Mouse (Mus musculus) yolk sac, embryonic 10.5 days (tissue): Measurements from ENCODE around the gene Serpinb7.

Source experiments
- DNase-seq: peaks from one replicate; pipeline ENCODE4 v3.0.0-alpha.2; 2017; ENCODE audit warnings: low spot score

Gene Serpinb7

DNA sequence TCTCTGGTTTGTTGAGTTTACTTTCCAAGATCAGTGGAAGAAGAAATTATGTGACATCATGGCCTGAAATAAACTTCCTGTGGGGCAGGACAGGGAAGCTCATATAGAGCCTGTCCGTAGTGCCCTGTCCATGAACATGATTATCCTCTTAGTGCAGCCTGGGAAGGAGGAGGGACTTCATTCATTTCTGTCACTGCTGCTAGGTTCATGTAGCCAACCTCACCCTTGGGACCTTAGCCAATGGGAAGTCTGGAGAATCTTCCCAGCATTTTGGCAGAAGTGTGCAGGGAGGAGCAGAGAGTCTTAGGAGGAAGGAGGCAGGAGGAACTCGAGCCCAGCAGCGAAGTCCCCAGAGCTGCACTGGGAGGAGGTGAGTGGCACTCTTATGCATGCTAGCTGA, at the start of gene Serpinb7:
Gene Serpinb7 (plus strand): TSS at position 301 of the 400 bp plus-strand sequence.
- DNase-seq = no peak

- no peak for DNase-seq
These were observed 49.1 kb upstream of the Serpinb7 start for GRCm38 (mm10) chr1:107350392-107350791.

- DNase-seq = no peak
These were observed 48.3 kb upstream of the Serpinb7 start for GRCm38 (mm10) chr1:107351115-107351514.

DNA sequence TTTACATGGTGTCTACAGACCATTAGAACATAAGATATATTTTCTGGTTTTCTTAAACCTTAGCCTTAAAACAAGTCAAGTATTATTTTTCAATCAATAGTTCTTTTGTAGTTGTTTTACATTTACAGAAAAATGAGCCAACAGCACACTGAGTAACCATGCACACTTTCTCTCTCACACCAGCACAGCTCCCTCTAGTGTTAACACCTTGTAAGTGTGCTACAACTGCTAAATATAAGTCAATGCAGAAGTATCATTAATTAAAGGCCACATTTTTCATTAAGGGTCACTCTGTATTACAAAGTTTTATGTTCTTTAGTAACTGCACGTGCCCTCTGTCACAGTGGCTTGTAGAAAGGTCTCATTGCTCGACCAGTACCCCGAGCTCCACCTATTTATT, 46.4 kb upstream of the Serpinb7 start:
- no peak for DNase-seq

- no peak for DNase-seq
These were observed 38.6 kb upstream of the Serpinb7 start, which contains the start of gene Serpinb11 for GRCm38 (mm10) chr1:107360898-107361297. TSS of gene Serpinb11 (plus strand) at chr1:107361198.

DNA sequence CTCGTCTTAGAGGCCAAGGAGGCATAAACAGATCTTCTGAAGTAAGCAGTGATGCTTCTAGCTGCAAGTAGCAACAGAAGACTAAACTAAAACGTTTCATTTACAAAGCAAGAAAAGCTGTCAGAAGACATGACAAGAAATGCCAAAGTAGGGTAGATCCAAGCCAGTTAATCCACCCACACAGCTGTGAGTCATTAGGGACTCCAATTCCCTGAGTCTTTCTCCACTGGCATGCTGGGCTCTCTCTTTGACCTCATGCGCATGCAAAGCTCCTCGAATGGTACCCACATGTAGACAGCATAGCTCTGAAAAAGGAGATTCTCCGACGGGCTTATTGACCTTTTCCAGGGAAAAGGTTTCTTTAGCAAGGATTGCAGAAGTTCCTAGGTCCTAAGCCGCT, 33.5 kb upstream of the Serpinb7 start:
- DNase-seq = no peak

- no peak for DNase-seq
These were observed 30.5 kb upstream of the Serpinb7 start for GRCm38 (mm10) chr1:107368944-107369343.

GRCm38 (mm10) chr1:107376952-107377351, 22.5 kb upstream of the Serpinb7 start:
- DNase-seq = no peak

DNA sequence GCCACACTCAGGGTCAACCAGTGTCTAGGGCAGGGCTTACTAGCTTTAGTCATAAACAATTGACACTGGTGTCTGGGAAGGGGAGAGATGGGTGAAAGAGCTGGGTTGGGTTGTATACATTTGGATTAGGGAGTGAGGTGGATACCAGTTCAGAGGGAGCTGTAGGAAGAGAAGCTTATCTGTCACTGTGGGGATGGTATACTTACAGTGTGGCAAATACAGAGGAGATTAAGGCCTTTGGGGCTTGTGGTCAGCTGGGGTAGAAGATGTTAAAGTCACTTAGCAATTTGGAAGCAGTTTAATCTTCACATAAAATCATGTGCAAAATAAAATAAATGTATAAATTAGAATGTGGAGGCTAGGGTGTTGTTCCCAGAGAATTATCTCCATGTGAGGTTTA, 21.1 kb upstream of the Serpinb7 start:
- DNase-seq = no peak

DNA sequence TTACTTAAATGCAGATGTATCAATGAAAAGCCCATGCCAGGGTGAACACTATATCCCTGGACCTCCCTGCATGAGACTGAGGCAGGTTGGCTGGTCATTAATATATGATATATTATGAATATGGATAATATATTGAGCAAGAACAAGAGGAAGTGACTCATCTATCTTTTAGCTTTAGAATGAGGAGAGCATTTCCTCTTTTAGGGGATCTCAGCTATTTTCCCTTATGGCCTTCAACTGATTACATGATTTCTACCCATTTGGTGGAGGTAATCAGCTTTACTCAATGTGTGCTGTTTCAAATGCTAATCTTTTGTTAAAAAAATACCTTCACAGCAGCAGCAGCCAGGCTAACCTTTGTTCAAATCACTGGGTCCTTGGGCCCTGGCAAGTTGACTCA, 18.0 kb upstream of the Serpinb7 start:
- no peak for DNase-seq

DNA sequence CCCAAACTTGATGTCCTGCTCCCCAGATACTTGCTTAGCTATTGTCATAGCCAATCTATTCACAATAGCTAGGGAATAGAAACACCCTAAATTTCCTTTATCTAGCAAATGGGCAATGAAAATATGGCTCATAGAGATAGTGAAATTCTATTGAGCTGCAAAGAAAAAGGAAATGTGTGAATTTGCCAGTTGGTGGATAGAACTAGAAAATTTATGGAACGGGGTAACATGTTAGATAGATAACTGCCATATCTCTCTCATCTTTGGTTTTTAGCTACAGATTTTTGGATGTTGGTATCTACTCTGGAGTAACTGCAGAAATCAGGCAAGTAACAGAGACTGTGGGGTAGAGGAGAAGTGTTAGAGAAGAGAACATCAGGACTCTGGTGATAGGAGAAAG, 17.1 kb upstream of the Serpinb7 start:
- no peak for DNase-seq

GRCm38 (mm10) chr1:107384532-107384931, 14.9 kb upstream of the Serpinb7 start:
- no peak for DNase-seq

DNA sequence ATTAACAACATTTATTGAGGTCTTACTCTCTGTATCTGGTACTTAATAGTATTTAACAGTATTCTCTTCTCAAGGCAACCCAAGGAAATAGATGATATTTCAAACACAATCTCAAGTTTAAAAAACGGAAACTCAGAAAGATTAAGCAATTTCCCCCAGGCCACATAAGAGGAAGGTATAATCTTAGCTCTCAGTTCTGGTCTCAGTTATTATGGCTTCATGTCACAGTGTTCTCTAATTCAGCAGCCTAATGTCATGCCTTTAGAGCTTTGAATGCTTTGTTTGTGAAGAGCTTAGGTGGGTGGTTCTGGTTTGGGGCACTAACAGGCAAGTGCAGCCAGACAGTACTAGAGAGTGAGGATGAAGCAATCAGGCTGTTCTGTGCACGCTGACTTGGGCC, 9.7 kb upstream of the Serpinb7 start:
- DNase-seq = no peak

DNA sequence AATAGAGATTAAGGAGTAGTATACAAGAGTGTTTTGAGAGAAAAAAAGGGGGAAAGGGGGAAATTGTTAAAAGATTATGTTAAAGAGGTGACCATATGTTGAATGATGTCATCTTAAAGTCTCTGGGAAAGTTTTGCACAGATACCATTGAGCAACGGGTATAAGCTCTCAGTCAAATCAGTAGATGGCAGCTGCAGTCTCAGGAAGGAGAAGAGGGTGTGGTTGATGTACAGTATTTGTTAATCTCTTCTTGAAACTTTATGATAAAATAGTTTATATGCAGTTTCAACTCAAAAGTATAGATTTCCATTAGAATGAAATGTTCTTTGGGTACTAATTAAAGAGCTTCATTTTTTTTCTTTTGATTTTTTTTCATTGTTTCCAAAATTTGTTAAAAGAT, 2.0 kb upstream of the Serpinb7 start:
- DNase-seq = no peak

- no peak for DNase-seq
These were observed 2.6 kb downstream of the Serpinb7 start for GRCm38 (mm10) chr1:107402082-107402481.

- no peak for DNase-seq
These were observed 15.2 kb downstream of the Serpinb7 start for GRCm38 (mm10) chr1:107414650-107415049.

- no peak for DNase-seq
These were observed 23.0 kb downstream of the Serpinb7 start for GRCm38 (mm10) chr1:107422487-107422886.

GRCm38 (mm10) chr1:107431253-107431652, 31.8 kb downstream of the Serpinb7 start:
- DNase-seq = no peak

GRCm38 (mm10) chr1:107435528-107435927, 36.1 kb downstream of the Serpinb7 start:
- DNase-seq = no peak

- DNase-seq = no peak
These were observed 40.0 kb downstream of the Serpinb7 start for GRCm38 (mm10) chr1:107439462-107439861.

- DNase-seq = no peak
These were observed 45.9 kb downstream of the Serpinb7 start for GRCm38 (mm10) chr1:107445352-107445751.

DNA sequence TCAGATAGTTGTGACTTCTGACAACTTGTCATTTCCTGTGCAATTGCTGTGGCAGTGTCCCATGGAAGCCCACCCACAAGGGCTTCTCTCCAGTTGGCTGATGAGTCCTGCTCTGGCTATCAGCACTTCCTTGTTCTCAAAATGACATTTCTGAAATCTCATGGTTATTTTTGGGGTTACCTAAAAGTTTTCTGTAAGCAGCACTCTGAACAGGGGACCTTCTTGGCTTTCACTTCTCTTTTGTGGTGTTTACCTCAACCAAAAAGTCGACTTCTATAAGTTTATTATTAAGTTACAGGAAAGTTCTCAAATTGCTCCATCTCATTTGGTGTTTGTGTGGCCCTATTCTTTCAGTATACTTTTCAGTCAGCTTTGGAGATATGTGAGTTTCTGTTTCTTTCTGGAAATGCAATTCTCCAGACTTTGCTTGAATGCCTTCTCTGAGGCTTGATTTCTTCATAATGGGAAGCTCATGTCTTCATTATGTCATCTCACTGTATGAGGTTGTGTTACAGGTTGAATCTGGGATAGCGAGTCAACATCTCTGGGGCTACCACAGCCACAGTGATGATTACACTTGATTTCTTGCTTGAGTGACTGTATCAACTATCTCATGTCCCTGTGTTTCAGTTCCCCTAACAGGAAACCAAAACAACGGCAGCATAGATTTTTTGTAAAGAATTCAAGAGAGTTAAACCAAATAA, 47.9 kb downstream of the Serpinb7 start:
- no peak for DNase-seq

GRCm38 (mm10) chr1:107479909-107480308, 80.5 kb downstream of the Serpinb7 start:
- no peak for DNase-seq

GRCm38 (mm10) chr1:107481452-107481851, 82.0 kb downstream of the Serpinb7 start:
- DNase-seq = peak; percentile 41
